Mouse (Mus musculus) lung, postnatal 25 days (tissue): ENCODE results near the gene Mpv17l2.

ENCODE experiments used
- DNase-seq: peaks from one replicate; pipeline ENCODE4 v3.0.0; 2022; ENCODE audit warnings: low spot score

Gene Mpv17l2

DNA sequence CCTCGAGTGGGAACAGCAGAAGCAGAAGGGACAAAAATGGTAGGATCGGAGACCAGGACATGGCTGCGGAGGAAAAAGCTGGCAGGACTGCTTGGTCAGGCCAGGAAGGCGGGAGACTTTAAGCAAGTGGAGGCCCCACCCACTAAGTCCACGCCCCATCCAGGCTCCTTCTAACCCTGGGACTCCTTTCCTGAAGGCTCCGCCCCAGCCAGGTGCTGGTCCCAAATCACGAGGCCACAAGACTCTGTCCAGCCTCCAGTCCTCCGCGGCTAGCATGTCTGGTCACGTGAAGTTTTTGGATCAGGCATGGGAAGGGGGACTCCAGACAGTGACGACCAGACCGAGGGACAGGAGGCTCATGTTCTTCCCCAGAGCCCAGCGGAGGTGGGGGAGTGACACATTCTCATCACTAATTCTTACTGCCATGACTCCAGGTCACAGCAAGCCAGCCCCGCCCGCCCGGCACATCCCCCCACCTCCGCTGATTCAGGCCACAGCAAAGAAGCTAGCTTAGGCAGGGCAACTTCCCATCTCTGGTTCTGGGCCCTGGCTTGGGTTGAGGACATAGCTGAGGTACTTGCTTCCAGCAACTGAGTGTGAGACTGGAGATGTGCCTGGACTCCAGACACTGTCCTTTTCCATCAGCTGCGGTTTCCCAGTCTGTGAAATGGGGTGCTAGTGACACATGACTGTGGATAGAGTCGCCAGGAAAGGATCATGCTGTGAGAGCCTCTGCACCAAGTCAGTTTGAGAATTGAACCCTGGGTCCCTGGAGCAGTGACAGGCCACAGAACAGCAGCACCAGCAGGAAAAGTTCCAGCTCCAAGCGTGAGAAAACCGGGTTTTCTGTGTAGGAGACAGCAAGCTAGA lies 6.1 kb upstream of the Mpv17l2 start:
- DNase-seq: peak; percentile 91

- DNase-seq: peak; percentile 67
Observed at GRCm38 (mm10) chr8:70765838-70766570, 5.3 kb upstream of the Mpv17l2 start.

- DNase-seq: no peak
Observed at GRCm38 (mm10) chr8:70765329-70765728, 4.6 kb upstream of the Mpv17l2 start.

- DNase-seq: no peak
Observed at GRCm38 (mm10) chr8:70764676-70765075, 3.9 kb upstream of the Mpv17l2 start.

GRCm38 (mm10) chr8:70764026-70764425 lies 3.3 kb upstream of the Mpv17l2 start:
- no peak for DNase-seq

GRCm38 (mm10) chr8:70763354-70763753 lies 2.6 kb upstream of the Mpv17l2 start:
- DNase-seq: no peak

GRCm38 (mm10) chr8:70762118-70762517 lies 1.4 kb upstream of the Mpv17l2 start:
- no peak for DNase-seq

DNA sequence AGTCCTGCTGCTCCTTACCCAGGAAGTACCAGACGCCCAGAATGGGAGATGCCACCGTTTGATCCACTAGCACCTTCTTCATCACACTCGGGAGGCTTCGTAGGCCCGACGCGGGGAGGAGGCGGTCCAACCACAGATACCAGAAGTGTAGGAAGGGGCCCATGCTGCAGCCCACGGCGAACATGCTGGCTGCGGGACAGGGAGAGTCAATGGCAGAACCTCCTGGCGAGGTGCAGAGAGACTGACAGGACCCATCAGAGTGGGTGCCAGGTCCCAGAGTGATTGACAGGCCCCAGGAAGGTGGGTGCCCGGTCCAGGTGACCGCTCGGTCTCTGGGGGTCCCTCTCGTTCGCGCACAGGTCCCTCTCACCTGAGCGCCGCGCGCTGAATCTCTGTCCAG lies 396 bp downstream of the Mpv17l2 start:
- no peak for DNase-seq

- peak; percentile 75 for DNase-seq
Observed at GRCm38 (mm10) chr8:70758616-70759561, 1.9 kb downstream of the Mpv17l2 start.

GRCm38 (mm10) chr8:70758308-70758615 lies 2.5 kb downstream of the Mpv17l2 start:
- DNase-seq: no peak

DNA sequence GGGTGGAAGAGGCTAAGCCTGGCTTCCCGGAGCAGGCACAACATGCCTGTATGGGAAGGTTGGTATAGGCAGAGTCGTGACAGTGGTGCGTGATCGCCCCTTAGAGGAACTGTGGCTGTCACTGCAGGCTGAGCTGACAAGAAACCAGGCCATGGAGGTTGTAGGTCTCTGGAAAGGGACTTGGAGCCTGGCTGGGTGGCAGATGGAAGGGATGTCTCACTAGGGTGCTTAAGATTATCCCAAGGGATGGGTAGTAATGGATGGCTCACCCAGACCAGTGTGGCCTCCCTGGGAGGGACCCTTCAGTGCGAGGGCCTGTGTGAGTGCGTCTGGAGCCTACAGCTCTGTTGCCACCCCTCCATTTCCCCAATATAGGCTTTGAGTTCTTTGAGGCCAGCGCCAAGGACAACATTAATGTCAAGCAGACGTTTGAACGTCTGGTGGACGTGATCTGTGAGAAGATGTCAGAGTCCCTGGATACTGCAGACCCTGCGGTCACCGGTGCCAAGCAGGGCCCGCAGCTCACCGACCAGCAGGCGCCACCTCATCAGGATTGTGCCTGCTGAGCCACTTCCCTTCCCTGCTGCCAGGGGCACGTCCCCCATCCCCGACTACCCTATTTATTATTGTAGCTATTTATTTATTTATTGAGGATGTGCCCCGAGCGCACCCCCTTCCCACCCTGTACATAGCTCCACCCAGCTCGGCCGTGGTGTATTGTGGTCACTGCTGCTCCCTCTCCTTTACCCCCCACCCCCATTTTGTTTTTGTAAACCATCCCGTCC lies 3.0 kb downstream of the Mpv17l2 start:
- no peak for DNase-seq

- no peak for DNase-seq
Observed at GRCm38 (mm10) chr8:70756476-70757040, 4.2 kb downstream of the Mpv17l2 start.

GRCm38 (mm10) chr8:70755661-70756475 lies 4.9 kb downstream of the Mpv17l2 start:
- DNase-seq: no peak

DNA sequence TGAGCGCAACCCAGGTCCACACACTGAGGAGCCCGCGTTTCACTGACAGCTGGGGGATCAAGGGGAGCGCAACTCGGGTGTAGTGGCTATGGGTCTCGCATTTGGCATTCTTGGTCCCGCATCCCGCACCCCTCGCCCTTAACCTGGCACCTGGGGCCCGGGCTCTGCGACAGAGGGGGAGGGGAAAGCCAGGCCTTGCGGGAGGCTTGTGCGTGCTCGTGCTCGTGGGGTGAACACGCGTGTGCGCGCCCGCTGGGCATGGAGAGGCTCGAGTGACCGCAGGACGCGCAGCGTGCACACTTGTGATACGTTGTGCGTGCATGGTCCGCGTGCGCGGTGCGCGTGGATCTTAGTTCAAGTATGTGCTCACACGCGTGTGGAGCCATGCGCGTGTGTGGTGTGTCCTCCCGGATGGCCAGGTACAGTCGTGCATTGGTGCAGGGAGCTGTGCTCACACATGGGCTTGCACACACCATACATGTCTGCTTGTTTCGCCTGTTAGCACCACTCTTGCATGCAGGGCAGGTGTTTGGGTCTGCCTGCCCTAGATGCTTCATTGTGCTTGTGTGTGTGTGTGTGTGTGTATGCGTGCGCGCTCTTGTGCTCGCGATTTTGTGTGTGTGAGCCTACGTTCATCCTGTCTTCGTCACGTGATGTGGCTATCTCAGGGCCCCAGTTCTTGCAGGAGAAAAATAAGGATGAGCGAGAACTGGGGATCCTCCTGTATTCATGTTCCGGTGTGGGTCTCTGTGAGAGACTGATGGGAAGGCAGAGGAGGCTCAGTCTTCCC lies 5.7 kb downstream of the Mpv17l2 start:
- DNase-seq: no peak

DNA sequence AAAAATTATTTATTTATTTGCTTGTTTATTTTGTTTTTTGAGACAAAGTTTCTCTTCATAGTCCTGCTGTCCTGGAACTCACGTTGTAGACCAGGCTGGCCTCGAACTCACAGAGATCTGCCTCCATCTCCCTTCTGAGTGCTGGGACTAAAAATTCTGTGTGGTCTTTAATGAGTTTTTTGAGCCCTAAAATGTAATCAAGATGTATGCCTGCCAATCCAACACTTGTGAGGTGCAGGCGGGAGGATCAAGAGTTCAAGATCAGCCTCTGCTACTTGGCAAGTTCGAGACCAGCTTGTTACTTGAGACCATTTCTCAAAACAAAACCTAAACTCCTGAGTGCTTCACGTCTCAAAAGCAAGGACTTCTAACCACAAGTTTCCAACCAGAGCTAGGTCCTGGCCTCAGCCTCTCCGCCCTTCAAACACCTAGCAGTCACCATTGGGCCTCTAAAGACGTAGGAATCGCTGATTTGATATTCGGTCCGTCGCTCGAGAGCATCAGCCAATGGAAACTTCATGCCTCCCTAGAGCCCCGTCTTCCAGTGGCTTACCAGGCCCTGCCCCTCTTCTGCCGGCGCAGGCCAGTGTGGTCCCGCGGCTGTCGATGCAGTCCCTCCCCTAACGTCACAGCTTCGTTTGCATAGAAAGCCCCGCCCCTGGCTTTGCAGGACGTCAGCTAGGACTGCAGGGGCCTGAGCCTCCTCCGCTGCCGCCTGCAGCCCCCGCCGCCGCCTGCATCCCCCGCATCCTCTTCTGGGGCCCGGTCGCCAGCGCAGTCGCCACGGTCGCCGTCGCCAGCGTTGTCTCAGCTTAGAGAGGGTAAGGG lies 6.5 kb downstream of the Mpv17l2 start, which contains the start of gene Rab3a:
Rab3a (plus strand) TSS at position 637 of the 828 bp plus-strand sequence.
- DNase-seq: peak; percentile 99

GRCm38 (mm10) chr8:70753151-70753550 lies 7.6 kb downstream of the Mpv17l2 start:
- DNase-seq: peak; percentile 94

- DNase-seq: peak; percentile 95
Observed at GRCm38 (mm10) chr8:70752000-70752764, 8.6 kb downstream of the Mpv17l2 start.
